Mouse (Mus musculus): ENCODE results near the gene Tex19.2. TPM values are rescaled to one million over a fixed set of nuclear protein-coding genes. Genes with fewer than 3 reads are reported as not detected.

The Tex19.2 gene
- total and polyA plus RNA-seq, 3 experiments: not detected

Other genes starting within 250 kb of the Tex19.2 start
- gene Ccdc57, start 185.8 kb downstream of the Tex19.2 start, total RNA-seq (2021): 10 to 100 TPM in 1 of 2 experiments, 1 to 10 TPM in 1; 8.4 to 20.4 TPM
- 2.7 and 3.5 TPM in 2 replicates for gene Ccdc57, start 185.8 kb downstream of the Tex19.2 start, polyA plus RNA-seq (2012; rRNA removed)
- gene Slc16a3, start 170.2 kb downstream of the Tex19.2 start, total RNA-seq (2021): 1 to 10 TPM; 1.2 to 1.3 TPM
- gene Slc16a3, start 170.2 kb downstream of the Tex19.2 start, polyA plus RNA-seq (2012; rRNA removed): 1.4 and 2.5 TPM in 2 replicates
- 100 to 1,000 TPM; 114 to 126 TPM for gene Csnk1d, start 127.3 kb downstream of the Tex19.2 start, total RNA-seq (2021)
- gene Csnk1d, start 127.3 kb downstream of the Tex19.2 start, polyA plus RNA-seq (2012; rRNA removed): 39.8 and 48.7 TPM in 2 replicates
- gene Cd7, start 79.3 kb downstream of the Tex19.2 start, total RNA-seq (2021): under 1 TPM; 0.69 TPM
- 1.8 and 3.3 TPM in 2 replicates for gene Cd7, start 79.3 kb downstream of the Tex19.2 start, polyA plus RNA-seq (2012; rRNA removed)
- gene Sectm1b, start 55.1 kb downstream of the Tex19.2 start, total RNA-seq (2021): not detected
- gene Sectm1b, start 55.1 kb downstream of the Tex19.2 start, polyA plus RNA-seq (2012; rRNA removed): not detected in 2 replicates
- not detected for gene Sectm1a, start 37.5 kb downstream of the Tex19.2 start, total RNA-seq (2021)
- 0.09 and 0.19 TPM in 2 replicates for gene Sectm1a, start 37.5 kb downstream of the Tex19.2 start, polyA plus RNA-seq (2012; rRNA removed)
- not detected for gene Tex19.1, start 27.5 kb upstream of the Tex19.2 start, total RNA-seq (2021)
- 0.18 TPM in 1 of 2 replicates, not detected in the other for gene Tex19.1, start 27.5 kb upstream of the Tex19.2 start, polyA plus RNA-seq (2012; rRNA removed)
- not detected for gene Uts2r, start 41.6 kb upstream of the Tex19.2 start, total RNA-seq (2021)
- gene Uts2r, start 41.6 kb upstream of the Tex19.2 start, polyA plus RNA-seq (2012; rRNA removed): 0.19 and 0.20 TPM in 2 replicates
- 10 to 100 TPM in 1 of 2 experiments, 1 to 10 TPM in 1; 7.6 to 13.0 TPM for gene Hexdc, start 85.8 kb upstream of the Tex19.2 start, total RNA-seq (2021)
- 18.5 and 21.7 TPM in 2 replicates for gene Hexdc, start 85.8 kb upstream of the Tex19.2 start, polyA plus RNA-seq (2012; rRNA removed)
- 10 to 100 TPM; 27.9 to 28.5 TPM for gene Ogfod3, start 86.0 kb upstream of the Tex19.2 start, total RNA-seq (2021)
- gene Ogfod3, start 86.0 kb upstream of the Tex19.2 start, polyA plus RNA-seq (2012; rRNA removed): 33.7 and 37.7 TPM in 2 replicates
- 10 to 100 TPM; 20.4 to 21.9 TPM for gene Cybc1, start 110.6 kb upstream of the Tex19.2 start, total RNA-seq (2021)
- 18.7 and 18.8 TPM in 2 replicates for gene Cybc1, start 110.6 kb upstream of the Tex19.2 start, polyA plus RNA-seq (2012; rRNA removed)
- 10 to 100 TPM; 14.4 to 22.8 TPM for gene Narf, start 118.6 kb upstream of the Tex19.2 start, total RNA-seq (2021)
- gene Narf, start 118.6 kb upstream of the Tex19.2 start, polyA plus RNA-seq (2012; rRNA removed): 22.8 and 29.3 TPM in 2 replicates
- 10 to 100 TPM; 35.2 to 43.1 TPM for gene Foxk2, start 141.3 kb upstream of the Tex19.2 start, total RNA-seq (2021)
- gene Foxk2, start 141.3 kb upstream of the Tex19.2 start, polyA plus RNA-seq (2012; rRNA removed): 44.9 and 78.0 TPM in 2 replicates
- gene Wdr45b, start 235.8 kb upstream of the Tex19.2 start, total RNA-seq (2021): 10 to 100 TPM; 61.8 to 69.2 TPM
- 35.3 and 41.0 TPM in 2 replicates for gene Wdr45b, start 235.8 kb upstream of the Tex19.2 start, polyA plus RNA-seq (2012; rRNA removed)